Mouse (Mus musculus): ENCODE results near the gene Iqck.

Iqck gene

DNA sequence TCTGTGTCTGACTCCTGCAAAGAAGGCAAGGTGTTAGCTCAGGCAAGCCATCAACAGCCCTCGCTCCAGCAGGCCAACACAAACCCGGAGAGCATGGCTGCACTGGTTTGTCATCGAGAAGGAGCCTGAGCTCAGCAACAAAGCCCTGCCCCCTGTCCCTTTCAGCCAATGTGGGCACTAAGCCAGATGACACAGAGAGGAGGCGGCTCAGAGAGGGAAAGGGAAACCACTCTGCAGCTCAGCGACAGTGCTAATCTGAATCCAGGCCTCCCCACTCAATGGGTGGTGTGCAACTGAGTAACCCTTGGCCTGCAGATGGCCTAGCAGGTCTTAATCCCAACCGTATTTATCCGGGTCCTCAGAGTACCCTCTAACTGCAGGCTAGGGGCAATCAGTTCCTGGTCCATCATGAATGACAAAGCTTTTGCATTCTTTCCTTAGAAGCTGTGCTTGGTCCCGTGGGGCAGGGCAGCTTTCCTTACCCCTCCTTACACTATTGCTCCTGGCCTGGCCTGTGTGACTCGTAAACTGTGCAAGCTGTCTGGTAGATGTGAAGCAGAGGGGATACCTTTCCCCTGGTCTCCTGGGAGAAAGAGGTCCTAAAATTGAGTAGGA, 4.8 kb upstream of the Iqck start:
- no peak for DNase-seq (ENCODE audit: low spot score in 2 of 2)

DNA sequence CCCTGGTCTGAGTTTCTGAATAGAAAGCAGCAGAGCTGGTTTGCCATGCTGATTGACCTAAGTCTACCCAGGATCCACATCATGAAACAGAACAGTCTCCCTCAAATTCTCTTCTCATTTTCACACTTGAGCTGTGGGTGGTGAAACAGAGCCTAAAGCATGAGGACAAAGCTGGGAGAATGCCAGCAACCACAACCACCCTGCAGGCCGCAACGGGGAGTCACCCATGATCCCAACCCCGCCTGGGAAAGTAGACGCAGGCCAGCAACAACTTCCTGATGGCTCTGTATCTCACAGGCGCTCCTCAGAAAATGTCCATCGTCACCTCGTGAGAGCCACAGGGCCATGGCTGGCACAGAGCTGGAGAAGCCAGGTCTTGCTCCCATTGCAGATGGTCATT, 4.0 kb upstream of the Iqck start:
- no peak for DNase-seq (ENCODE audit: low spot score in 2 of 2)

DNA sequence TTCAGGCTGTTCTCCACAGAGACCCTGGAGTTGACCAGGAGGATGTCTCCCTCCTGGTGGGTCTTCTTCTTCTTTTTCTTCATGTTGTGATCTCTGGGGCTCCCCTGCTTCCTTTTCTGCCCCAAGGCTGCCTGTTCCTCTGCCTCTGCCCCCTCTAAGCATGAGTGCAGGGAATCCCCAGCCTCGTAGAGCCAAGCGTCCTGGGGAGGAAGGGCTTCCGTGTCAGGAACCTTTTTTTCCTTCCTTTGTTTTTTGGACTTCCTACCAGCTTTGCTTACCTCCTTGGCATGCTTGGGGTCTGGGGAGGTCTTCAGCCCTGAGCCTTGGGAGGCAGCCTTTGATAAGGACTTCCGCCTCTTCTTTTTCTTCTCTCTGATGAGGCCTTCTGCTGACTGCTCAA, 2.9 kb upstream of the Iqck start:
- DNase-seq (ENCODE audit: low spot score in 2 of 2): no peak

DNA sequence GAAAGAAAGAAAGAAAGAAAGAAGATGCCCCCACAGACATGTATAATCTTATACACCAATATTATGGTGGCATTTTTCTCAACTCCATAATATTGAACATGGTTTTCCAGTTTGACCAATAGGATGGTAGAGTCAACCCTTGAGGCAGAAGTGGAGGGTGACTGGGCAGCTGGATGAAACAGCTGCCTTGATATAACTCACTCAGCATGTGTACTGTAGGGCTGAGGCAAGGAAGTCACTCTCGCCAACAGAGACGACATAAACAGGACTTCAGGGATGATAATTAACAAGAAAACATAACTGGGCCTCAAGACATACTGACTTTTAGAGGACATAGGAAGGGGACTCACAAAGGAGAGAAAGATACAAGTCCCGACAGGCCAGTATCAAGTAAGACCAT, 946 bp upstream of the Iqck start:
- no peak for DNase-seq (ENCODE audit: low spot score in 2 of 2)

DNA sequence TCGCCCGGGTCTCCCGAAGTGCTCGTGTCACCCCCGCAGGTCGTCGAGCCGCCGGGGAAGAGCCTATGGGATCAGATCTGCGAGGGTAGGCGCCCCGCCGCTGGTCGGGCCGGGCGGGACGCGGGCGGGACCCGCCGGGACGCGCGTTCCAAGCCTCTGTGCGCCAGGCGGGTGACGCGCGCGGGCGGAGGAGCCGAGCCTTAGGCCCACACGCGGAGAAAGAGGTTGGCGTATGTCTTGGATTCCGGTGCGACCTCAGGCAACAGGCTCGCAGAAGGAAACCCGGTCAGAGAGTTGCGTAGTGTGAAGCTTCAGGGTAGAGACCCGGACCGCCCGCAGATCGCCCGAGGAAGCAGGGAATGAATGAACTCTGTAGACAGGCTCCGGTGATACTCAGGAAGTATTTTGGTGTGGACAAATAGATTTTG, 339 bp downstream of the Iqck start, which contains the start of gene Knop1:
Gene Knop1 (minus strand): TSS at position 378 of the 428 bp plus-strand sequence.
- no peak for DNase-seq (ENCODE audit: low spot score in 2 of 2)

DNA sequence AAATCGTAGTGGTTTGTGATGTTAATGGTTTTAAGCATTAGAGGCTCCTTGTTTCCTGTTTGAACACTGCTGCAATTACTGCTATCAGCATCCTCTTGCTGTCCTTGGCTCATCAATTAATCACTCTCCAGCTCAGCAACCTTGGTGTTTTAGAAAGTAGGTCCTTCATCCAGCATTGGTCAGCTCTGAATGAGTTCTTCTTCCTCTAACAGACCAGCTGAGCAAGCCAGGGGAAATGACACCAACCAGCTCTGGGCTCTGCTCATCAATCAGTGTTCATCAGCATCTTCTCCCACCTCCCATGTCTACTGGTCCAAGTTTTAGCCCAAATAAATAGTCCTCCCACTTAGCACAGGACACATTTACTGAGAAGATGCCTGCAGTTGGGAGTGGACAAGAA, 3.1 kb downstream of the Iqck start:
- DNase-seq (ENCODE audit: low spot score in 2 of 2): no peak

DNA sequence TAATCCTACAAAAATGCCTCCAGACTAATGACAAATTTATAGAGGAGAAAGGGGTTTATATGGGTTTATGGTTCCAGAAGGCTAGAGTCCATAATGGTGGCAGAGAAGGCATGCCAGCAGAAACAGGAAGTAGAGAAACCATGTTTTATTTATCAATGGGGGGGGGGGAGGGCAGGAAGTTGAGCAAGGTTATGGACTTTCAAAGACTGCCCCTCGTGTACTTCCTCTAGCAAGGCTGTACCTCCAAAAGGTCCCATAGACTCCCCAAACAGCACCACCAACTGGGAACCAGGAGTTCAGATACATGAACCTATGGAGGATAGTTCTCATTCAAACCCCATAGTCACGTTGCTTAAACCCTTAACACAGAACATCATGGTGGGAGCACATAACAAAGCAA, 9.8 kb downstream of the Iqck start:
- DNase-seq (ENCODE audit: low spot score in 2 of 2): no peak

DNA sequence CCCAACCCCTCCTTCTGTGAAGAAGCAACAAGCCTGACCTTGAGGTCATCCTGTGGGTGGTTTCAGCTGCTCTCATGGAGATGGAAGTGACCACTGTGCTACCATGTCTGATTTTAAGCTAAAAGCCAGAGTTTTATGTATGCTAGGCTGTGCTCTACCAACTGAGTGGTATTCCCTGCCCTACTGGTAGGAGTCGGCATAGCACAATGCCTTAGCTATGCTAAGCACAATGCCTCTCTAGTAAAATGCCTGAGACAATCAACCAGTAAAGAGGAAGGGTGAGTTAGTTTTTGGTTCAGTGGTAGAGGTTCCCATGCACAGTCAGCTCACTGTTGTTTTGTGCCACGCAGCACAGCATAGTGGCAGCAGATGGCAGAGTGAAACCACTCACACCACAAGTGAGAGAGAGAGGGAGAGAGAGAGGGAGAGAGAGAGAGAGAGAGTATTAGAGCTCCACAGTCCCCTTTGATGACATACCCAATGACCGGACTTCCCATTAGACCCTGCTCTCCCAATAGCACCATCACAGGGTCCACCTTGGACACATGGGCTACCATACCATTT, 24.0 kb downstream of the Iqck start:
- DNase-seq (ENCODE audit: low spot score in 2 of 2): no peak

DNA sequence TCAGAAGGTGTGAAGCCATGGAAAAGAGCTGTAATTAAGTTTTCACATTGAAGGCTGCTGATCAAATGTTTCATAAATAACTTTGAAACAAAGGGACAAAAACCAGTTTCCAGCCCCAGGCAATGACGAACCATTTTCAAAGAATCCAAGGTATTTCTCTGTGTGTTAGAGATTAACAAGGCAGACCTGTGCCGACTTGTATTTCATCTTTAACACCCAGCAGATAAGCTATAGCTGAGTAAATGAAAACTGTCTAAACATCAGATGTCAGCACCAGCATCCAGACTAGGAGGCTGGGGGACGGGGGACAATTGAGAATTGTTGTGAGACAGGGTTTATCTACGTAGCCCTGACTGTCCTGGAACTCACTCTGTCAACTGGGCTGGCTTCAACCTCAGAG, 28.4 kb downstream of the Iqck start:
- no peak for DNase-seq (ENCODE audit: low spot score in 2 of 2)

DNA sequence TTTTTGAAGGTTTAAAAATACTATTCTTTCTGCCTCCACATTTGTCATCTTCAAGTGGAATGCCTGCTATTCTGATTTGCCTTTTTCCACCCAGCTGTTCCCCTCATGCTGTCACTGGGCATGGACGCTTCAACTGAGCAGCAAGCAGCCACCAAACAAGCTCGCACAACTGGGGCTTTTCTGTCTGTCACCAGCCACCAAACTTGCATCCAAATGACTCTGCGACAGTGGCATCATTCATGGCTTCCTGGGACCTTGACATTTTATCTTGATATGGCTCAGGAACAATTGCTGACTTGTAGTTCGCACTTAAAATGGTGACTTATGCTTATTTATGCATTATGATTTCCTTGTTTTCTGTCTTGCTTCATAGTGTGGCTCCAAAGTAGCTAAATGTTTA, 29.4 kb downstream of the Iqck start:
- no peak for DNase-seq (ENCODE audit: low spot score in 2 of 2)

DNA sequence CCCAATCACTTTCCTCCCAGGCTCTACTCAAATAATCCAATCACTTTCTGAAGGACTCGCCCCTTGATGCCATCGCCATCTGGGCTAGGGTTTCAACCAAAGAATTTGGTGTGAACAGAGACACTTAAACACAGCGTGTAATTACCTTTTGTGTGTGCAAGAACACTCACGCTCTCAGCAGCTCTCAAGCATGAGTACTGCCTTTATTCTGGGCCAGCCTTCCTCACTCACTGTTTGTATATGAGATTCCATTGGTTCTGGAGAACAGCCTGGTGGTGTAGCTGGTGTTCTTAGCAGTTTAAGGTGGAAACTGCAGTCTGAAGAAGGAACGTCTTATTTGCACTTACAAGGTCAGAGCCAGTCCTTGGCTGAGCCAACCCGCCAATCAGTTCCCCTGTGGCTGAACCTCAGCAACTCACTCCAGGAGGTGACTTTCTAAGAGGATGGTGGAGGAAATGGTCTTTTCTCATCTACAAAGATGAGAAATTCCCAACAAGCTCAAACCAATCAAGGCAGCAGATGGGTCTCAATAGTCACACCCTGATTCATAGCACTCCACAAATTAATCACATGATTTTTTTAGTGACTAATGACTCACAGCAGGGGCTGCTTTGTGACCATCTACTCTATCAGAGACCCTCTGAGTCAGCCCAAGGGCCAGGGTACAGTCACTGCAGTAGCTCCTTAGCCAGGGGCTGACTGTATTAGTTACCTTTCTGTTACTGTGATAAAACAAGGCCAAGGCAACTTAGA, 31.9 kb downstream of the Iqck start:
- DNase-seq (ENCODE audit: low spot score in 2 of 2): no peak

DNA sequence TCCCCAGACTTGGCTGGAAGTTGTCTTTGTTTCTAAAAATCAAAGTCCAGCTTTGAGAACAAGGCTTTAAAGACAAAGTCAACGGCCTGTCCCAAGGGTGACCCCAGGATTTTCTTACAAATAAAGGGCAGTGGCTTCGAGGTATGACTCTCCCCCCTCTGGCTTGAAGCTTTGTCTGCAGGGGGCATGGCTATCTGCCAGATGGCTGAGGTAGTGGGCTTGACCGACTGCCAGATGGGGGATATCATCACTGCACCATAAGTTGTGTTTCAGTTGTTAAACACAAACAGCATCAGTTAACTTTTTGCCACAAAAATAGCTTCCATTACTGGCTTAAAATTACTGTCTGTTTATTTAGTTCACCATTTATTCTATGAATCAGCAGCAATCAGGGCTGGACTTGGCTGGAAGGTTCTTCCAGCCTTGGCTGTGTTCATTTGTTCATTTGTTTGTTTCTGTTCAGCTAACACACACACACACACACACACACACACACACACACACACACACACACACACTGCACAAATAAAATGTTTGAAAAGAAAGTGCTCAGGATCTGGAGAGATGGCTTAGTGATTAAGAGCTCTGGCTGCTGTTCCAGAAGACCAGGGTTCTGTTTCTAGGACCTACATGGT, 33.6 kb downstream of the Iqck start:
- no peak for DNase-seq (ENCODE audit: low spot score in 2 of 2)

DNA sequence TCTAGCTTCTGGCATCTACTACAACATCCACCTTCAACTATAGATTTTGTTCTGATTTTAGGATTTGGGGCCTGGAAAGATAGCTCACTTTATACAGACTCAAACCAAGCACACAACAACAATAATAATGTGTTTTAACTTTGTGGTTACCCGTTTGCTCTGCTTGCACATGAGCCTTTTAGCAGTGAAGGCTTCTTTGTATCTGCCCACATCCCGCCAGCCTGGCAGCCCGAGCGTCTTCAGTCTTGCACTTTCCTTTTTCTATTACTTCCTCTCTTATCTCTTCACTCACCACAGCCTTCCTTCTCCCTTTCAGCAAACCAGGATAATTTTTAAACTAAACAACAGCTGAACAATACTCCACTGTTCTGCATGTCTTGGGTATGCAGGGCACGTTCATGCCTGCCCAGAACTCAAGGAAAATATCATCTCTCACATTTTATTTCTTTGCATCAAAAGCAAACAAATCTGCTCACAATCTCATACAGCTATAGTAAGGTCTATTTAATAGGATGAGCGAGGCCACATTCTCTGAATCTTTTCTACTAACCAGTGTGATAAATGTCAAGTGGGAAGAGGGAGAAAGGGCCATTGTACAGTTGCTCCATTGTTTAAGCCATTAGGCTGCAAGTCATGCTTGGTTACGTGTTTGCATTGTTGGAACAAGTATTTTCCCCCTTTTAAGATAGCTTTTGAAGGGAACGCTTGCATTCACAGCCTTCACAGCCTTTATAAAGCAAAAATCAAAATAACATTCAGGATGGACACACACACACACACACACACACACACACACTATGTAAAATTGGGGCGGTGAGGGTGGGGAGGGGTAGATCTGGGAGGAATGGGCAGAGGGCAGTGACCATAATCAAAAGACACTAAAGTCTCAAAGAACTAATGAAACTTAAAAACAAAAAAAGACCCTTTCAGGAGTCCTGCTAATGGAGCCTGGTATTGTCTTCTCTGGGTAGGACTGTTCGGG, 40.2 kb downstream of the Iqck start:
- DNase-seq (ENCODE audit: low spot score in 2 of 2): no peak

DNA sequence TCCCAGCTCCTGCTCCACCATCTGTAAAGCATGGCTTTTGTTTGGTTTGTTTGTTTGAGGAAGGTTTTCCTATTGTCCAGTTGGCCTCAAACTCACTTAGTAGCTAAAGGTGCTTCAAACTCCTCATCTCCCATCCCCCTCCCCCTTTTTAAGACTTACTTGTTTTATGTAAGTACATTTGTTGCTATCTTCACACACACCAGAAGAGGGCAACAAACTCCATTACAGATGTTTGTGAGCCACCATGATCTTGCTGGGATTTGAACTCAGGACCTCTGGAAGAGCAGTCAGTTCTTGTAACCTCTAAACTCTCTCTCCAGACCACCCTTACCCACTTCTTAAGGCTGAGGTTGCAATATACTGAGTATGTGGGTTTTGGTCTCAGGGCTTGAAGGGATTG, 42.5 kb downstream of the Iqck start:
- DNase-seq (ENCODE audit: low spot score in 2 of 2): no peak

DNA sequence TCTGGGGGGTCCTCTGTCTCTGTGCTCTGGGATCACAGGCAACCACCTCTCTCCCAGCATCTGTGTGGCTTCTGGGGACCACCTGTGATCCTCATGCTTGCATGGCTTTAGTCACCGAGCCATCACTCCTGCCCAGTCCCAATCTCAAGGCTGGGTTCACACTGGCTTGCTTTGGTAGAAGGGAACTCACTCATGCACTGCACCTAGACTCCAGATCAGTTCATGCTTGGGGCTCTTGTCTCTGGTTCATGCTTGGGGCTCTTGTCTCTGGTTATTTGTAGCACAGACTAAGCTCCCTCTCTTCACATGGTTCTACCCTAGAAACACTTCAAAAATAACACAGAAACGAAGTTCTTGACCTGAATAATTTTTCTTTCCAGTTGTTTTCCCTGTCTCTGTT, 44.5 kb downstream of the Iqck start:
- no peak for DNase-seq (ENCODE audit: low spot score in 2 of 2)

DNA sequence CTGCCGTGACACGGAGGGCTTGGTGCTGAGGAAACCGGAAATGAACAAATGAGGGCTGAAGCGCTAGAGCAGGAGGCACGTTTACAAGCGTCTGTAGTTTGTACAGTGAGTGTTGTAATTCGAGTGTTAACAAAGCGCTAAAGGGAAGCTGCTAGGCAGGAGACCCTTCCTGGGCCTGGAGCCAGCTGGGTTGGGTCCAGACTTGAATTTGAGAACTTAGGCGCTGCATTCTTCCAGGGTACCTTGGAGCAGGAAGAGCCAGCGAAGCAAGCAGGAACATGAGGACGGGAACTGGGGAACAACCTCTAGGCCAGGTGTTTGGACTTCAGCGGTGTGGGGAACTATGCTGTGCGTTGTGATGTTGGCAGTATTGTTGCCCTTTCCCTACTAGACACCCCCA, 47.4 kb downstream of the Iqck start:
- no peak for DNase-seq (ENCODE audit: low spot score in 2 of 2)

DNA sequence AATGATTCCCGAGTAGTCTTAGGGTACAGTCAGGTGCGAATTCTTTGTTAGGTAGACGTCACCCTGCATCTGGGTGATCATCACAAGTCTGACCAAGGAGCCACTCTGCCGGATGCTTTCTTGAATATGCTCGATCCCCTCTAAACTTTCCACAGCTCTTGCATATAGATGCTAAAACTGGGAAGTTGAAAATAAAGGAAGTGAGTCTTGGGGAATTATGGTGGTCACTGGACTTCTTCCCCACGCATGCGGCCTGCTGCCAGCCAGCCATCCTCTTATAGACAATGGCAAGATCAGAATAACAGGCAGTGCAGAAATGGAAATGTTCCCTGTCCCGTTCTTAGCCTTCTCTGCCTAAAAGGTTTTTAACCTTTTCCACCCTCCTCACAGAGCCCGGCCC, 48.3 kb downstream of the Iqck start:
- no peak for DNase-seq (ENCODE audit: low spot score in 2 of 2)

DNA sequence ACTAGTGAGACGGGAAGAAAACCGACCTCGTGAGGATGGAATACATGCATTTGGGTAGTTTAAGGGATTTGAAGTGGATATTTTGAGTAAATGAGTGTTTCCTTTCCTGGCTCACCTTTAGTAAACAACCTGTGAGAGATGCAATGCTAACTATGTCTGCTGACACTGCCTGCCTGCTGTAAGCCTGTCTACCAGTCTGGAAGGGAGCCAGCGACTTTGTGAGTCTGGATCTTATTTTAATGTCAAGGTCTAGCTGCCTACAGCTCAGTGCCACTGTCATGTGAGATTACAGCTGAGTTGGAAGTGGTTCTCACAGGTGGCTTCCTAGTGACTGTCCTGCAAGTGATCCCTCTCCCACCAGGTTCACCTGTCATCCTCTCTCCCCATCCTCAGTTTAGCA, 49.0 kb downstream of the Iqck start:
- DNase-seq (ENCODE audit: low spot score in 2 of 2): no peak

DNA sequence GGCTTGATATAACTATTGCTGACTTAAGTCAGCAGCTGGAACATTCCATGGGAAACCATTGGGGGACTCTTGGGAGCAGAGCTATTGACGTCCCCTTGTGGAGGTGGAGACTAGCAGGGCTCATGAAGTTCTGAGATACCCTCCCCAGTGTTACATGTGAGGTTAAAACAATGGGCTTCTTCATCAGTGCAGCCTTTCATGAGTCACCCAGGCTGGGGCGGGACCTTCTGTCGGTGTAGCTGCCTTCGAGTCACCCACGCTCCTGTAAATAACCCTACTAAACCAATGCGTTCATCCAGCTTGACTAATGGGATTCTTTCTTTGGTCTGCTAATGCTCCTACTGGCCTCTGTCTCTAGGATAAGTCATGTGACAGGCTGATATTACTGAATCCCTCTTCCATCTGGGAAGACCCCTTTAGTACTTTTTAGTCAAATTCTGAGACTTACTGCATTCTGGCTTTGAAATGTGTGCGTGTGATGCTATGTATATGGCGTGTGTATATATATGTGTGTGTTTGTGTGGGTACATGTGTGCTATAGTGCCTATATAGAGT, 53.5 kb downstream of the Iqck start:
- no peak for DNase-seq (ENCODE audit: low spot score in 2 of 2)

DNA sequence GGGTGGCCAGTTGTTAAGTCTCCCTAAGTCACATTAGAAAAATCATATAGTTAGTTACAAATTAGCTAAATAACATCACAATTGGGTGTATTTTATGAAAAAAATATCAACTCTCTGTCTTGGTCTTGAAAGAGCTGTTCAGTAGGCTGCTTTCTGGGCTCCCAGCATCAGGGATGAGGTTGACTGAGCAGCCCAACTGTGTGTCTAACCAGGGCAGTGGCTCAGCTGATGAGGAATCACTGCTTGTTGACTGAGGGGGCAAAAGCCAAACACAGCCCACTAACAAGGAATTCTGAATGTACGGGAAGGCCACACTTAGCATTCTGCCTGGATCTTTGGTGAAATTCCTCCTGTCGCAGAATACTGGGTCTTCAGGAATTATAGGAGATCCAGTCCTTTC, 54.9 kb downstream of the Iqck start:
- no peak for DNase-seq (ENCODE audit: low spot score in 2 of 2)

DNA sequence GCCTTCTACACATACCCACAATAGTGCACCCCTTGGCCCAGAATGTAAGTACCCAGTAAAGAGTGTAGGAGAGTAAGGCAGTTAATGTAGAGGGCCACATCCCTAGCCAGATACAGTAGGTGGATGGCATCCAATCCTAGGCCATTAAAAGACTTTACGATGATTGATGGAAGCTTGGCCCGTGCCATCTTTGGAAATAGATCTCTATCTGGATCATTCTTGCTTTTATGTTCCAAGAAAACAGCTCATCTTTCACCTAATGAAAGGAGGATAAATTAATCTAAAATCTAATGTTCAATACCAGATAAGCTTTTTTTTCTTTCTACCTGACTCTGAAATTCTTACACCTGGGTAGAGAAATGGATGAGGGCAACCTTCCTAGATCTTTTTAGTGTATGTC, 55.6 kb downstream of the Iqck start:
- no peak for DNase-seq (ENCODE audit: low spot score in 2 of 2)
